Mouse (Mus musculus): Measurements from ENCODE around the gene Ado.

Gene Ado

GRCm38 (mm10) chr10:67548877-67549731, at the start of gene Ado:
Gene Ado, minus strand, starts transcription at chr10:67548955.
- peak; percentile 94 to 98 for DNase-seq (ENCODE audit: inconsistent age in 2 of 2, low spot score in 1 of 2)

- DNase-seq (ENCODE audit: inconsistent age in 2 of 2, low spot score in 1 of 2), result no peak
Observed at GRCm38 (mm10) chr10:67595278-67595677, 46.5 kb upstream of the Ado start.

- DNase-seq (ENCODE audit: inconsistent age in 2 of 2, low spot score in 1 of 2), result no peak
Observed at GRCm38 (mm10) chr10:67585873-67586610, 37.3 kb upstream of the Ado start.

GRCm38 (mm10) chr10:67581698-67582285, 33.0 kb upstream of the Ado start:
- no peak for DNase-seq (ENCODE audit: inconsistent age in 2 of 2, low spot score in 1 of 2)

- no peak for DNase-seq (ENCODE audit: inconsistent age in 2 of 2, low spot score in 1 of 2)
Observed at GRCm38 (mm10) chr10:67579830-67580229, 31.1 kb upstream of the Ado start.

GRCm38 (mm10) chr10:67573310-67573709, 24.6 kb upstream of the Ado start:
- DNase-seq (ENCODE audit: inconsistent age in 2 of 2, low spot score in 1 of 2), result no peak

GRCm38 (mm10) chr10:67571443-67571842, 22.7 kb upstream of the Ado start:
- no peak for DNase-seq (ENCODE audit: inconsistent age in 2 of 2, low spot score in 1 of 2)

- DNase-seq (ENCODE audit: inconsistent age in 2 of 2, low spot score in 1 of 2), result no peak
Observed at GRCm38 (mm10) chr10:67569539-67569938, 20.8 kb upstream of the Ado start.

GRCm38 (mm10) chr10:67566104-67566503, 17.3 kb upstream of the Ado start:
- no peak for DNase-seq (ENCODE audit: inconsistent age in 2 of 2, low spot score in 1 of 2)

GRCm38 (mm10) chr10:67564509-67564908, 15.8 kb upstream of the Ado start:
- DNase-seq (ENCODE audit: inconsistent age in 2 of 2, low spot score in 1 of 2), result no peak

- DNase-seq (ENCODE audit: inconsistent age in 2 of 2, low spot score in 1 of 2), result no peak
Observed at GRCm38 (mm10) chr10:67561185-67561584, 12.4 kb upstream of the Ado start.

GRCm38 (mm10) chr10:67559765-67560394, 11.1 kb upstream of the Ado start:
- DNase-seq (ENCODE audit: inconsistent age in 2 of 2, low spot score in 1 of 2), result no peak

GRCm38 (mm10) chr10:67558053-67558452, 9.3 kb upstream of the Ado start:
- DNase-seq (ENCODE audit: inconsistent age in 2 of 2, low spot score in 1 of 2), result no peak

- DNase-seq (ENCODE audit: inconsistent age in 2 of 2, low spot score in 1 of 2), result peak in 1 of 2 experiments; percentile 93
Observed at GRCm38 (mm10) chr10:67548261-67548854, 397 bp downstream of the Ado start.

- peak; percentile 40 to 76 for DNase-seq (ENCODE audit: inconsistent age in 2 of 2, low spot score in 1 of 2)
Observed at GRCm38 (mm10) chr10:67547850-67548260, 900 bp downstream of the Ado start.

- no peak for DNase-seq (ENCODE audit: inconsistent age in 2 of 2, low spot score in 1 of 2)
Observed at GRCm38 (mm10) chr10:67540591-67540990, 8.2 kb downstream of the Ado start.

- no peak for DNase-seq (ENCODE audit: inconsistent age in 2 of 2, low spot score in 1 of 2)
Observed at GRCm38 (mm10) chr10:67539401-67539730, 9.4 kb downstream of the Ado start.

- DNase-seq (ENCODE audit: inconsistent age in 2 of 2, low spot score in 1 of 2), result peak; percentile 20 to 62
Observed at GRCm38 (mm10) chr10:67538585-67539400, 10.0 kb downstream of the Ado start.

GRCm38 (mm10) chr10:67538106-67538505, 10.6 kb downstream of the Ado start:
- peak; percentile 27 to 61 for DNase-seq (ENCODE audit: inconsistent age in 2 of 2, low spot score in 1 of 2)

All from adrenal gland, adult (tissue).